Mouse (Mus musculus) frontal cortex, adult (tissue): ENCODE measurements around the gene Olfr822.
"Not testable (repeated sequence)": the region's sequence is repeated elsewhere in the genome, so short reads cannot be mapped to it uniquely, and the experiment has no call there.

ENCODE experiments used
- ATAC-seq: cut with Nextera tagmentation; 2 replicates; pipeline ENCODE4 v1.9.2; 2017; ENCODE audit warnings: mild to moderate bottlenecking, moderate library complexity, mixed read lengths; ENCODE audit not compliant: low TSS enrichment

Olfr822 gene

DNA sequence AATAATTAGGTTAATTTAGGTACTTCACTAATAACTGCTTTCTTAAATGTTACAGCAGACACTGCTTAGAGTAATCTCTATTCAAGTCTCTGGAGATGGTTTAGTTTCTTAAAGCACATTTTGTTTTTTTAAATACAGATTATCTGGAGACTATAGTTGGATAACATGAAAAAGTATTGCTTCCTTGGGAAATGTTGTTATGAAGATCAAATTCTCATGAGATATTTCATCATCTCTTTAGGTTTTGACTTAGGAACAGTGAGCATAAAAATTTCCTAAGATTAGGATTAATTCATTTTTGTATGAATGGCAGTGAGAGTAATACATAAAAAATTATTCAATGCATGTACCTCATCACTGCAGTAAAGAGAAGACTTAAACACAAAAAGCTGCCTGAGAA lies at the start of gene Olfr822:
Gene Olfr822, plus strand, starts transcription at position 301 of the 400 bp plus-strand sequence.
- no peak for ATAC-seq

- no peak for ATAC-seq
Measured at GRCm38 (mm10) chr10:130030048-130030447, 41.0 kb upstream of the Olfr822 start, which contains the start of gene Olfr821. TSS of gene Olfr821 (plus strand) at chr10:130030348.

DNA sequence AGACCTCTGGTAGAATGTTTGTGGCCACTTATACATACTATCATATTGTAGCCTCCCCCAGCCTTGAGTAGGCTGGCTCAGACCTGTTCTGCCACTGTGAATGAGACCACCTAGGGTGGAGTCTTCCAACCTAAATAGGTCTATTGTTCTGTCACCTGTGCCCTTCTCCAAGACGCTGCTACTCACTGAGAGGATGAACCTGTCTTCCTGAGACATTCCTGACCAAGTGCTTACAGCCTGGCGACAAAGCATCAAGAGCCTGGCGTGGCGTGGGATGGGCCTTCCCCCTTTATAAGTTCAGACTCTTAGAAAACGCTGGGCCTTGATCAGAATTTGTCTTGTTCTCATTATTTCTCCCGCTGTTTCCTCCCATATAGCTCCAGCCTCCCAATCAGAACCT lies 33.9 kb upstream of the Olfr822 start:
- ATAC-seq, result no peak

- ATAC-seq, result peak; percentile 76
Measured at GRCm38 (mm10) chr10:130092838-130093440, 21.9 kb downstream of the Olfr822 start.

DNA sequence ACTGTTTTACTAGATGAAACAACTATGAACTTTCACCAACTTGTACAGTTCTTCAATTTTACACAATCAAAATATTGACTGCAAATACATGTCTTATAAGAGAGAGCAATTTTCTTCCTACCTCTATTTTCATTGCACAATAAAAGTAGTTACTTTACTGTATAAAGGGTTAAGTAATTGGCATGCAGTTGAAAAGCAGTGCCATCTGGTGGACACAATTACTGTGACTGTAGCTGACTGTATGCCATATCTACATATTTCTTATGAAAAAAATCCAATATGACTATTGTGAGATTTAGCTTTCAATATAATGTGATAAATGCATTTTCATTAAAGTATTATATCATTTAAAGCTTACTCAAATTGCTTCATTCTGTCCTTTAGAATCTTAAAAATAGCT lies 25.1 kb downstream of the Olfr822 start:
- ATAC-seq, result no peak

GRCm38 (mm10) chr10:130115283-130115682 lies 44.3 kb downstream of the Olfr822 start, which contains the start of gene Olfr823:
TSS of gene Olfr823 (minus strand) at chr10:130115383.
- not testable (repeated sequence) for ATAC-seq

DNA sequence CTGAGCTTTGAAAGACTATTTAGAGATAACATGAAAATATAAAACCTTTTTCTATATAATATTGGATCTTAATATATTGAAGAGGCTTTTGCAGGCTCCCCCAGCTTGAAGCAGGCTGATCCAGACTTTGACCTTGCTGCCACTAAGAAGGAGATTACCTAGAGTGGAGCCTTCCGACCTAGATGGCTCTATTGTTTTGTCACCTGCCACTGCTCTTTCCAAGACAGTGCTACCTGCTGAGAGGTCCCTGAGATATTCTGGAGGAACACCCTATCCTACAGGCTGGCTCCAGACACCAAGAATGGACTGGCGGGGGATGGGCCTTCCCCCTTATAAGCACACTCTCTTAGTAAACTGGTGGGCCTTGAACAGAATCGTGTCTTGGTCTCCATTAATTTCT lies 45.0 kb downstream of the Olfr822 start:
- ATAC-seq, result not testable (repeated sequence)
